10 mouse cellular contexts compared by ENCODE assay signal in genomic region chr9:117859580-117860045, GRCm38 (mm10).
DNase-seq lines count a peak whose midpoint lies in the region; ATAC-seq and TF ChIP-seq lines count a peak whose summit lies in the region.
"Had no signal": no experiment of that assay in that cellular context is flagged by ENCODE, and none has a peak within 500 bp of the region (broad histone marks: within the 10 kb centered on the region; RNA-seq: fewer than 3 reads in every experiment).

No protein-coding gene starts in this region.

- H3K4me3 ChIP-seq in forebrain, postnatal 0 days (ENCODE audit: low read depth, low read length): no peak overlapping the region
- H3K4me3 ChIP-seq in forebrain, embryonic 11.5 days (ENCODE audit: low read depth, low read length): no peak overlapping the region
- no peak overlapping the region for H3K4me3 ChIP-seq in liver, embryonic 12.5 days
- H3K4me3 ChIP-seq in forebrain, embryonic 12.5 days (replicated peaks): no peak overlapping the region
- H3K4me3 ChIP-seq: limb, embryonic 15.5 days had no signal

- H3K9me3 ChIP-seq in forebrain, postnatal 0 days (ENCODE audit: low read length): no peaks in the 10 kb centered on the region
- no peaks in the 10 kb centered on the region for H3K9me3 ChIP-seq in forebrain, embryonic 11.5 days (ENCODE audit: control insufficient read depth, low read length)
- H3K9me3 ChIP-seq in liver, embryonic 12.5 days (replicated peaks): 0 out of 2 replicates have a peak, but pooled peaks cover 6% of the 10 kb centered on the region
- no peaks in the 10 kb centered on the region for H3K9me3 ChIP-seq in forebrain, embryonic 12.5 days
- H3K9me3 ChIP-seq: limb, embryonic 15.5 days had no signal

- H3K4me2 ChIP-seq in forebrain, postnatal 0 days (ENCODE audit: low read depth): no peak overlapping the region
- no peak overlapping the region for H3K4me2 ChIP-seq in forebrain, embryonic 11.5 days (ENCODE audit: low read depth, low read length, severe bottlenecking)
- no peak overlapping the region for H3K4me2 ChIP-seq in liver, embryonic 12.5 days
- H3K4me2 ChIP-seq in forebrain, embryonic 12.5 days: no peak overlapping the region
- H3K4me2 ChIP-seq: limb, embryonic 15.5 days had no signal

- no peaks in the 10 kb centered on the region for H3K36me3 ChIP-seq in forebrain, postnatal 0 days (ENCODE audit: insufficient read depth)
- H3K36me3 ChIP-seq in forebrain, embryonic 11.5 days (ENCODE audit: control insufficient read depth, insufficient read depth, low read length): no peaks in the 10 kb centered on the region
- H3K36me3 ChIP-seq in liver, embryonic 12.5 days: no peaks in the 10 kb centered on the region
- H3K36me3 ChIP-seq in forebrain, embryonic 12.5 days (replicated peaks): no peaks in the 10 kb centered on the region
- H3K36me3 ChIP-seq: limb, embryonic 15.5 days had no signal

- 70% methylated on average over 16 of the region's 16 CpGs for WGBS in forebrain, postnatal 0 days
- 87% methylated on average over 16 of the region's 16 CpGs for WGBS in forebrain, embryonic 11.5 days
- 26% methylated on average over 16 of the region's 16 CpGs for WGBS in liver, embryonic 12.5 days (ENCODE audit: insufficient replicate concordance)
- WGBS in forebrain, embryonic 12.5 days: 87% methylated on average over 16 of the region's 16 CpGs

- no peak overlapping the region for H3K9ac ChIP-seq in forebrain, postnatal 0 days
- H3K9ac ChIP-seq in forebrain, embryonic 11.5 days (ENCODE audit: low read length): no peak overlapping the region
- no peak overlapping the region for H3K9ac ChIP-seq in liver, embryonic 12.5 days
- H3K9ac ChIP-seq in forebrain, embryonic 12.5 days: no peak overlapping the region
- H3K9ac ChIP-seq: limb, embryonic 15.5 days had no signal

- DNase-seq in forebrain, postnatal 0 days: no peak
- DNase-seq in forebrain, embryonic 11.5 days (ENCODE audit: low spot score): no peak
- peak; percentile 4 for DNase-seq in kidney, adult 18-20 months
- peak; percentile 78 for DNase-seq in lung, postnatal 36 days
- no peak for DNase-seq in ovary, postnatal 14 days (ENCODE audit: low spot score)
- DNase-seq in heart, adult 9 months (ENCODE audit: low spot score in 2 of 2): no peak
- DNase-seq: cerebellum, postnatal 25 days had no signal

- no peaks in the 10 kb centered on the region for H3K27me3 ChIP-seq in forebrain, postnatal 0 days (ENCODE audit: insufficient read depth, low read length)
- H3K27me3 ChIP-seq in forebrain, embryonic 11.5 days (ENCODE audit: control insufficient read depth, insufficient read depth, low read length): no peaks in the 10 kb centered on the region
- H3K27me3 ChIP-seq in liver, embryonic 12.5 days (replicated peaks): no peaks in the 10 kb centered on the region
- H3K27me3 ChIP-seq in forebrain, embryonic 12.5 days: no peaks in the 10 kb centered on the region
- H3K27me3 ChIP-seq: limb, embryonic 15.5 days had no signal

- peak; percentile 47; the same call in 1 of the 2 replicates for ATAC-seq in forebrain, postnatal 0 days
- no peak for ATAC-seq in forebrain, embryonic 11.5 days (replicated peaks; ENCODE audit: low FRiP score)
- peak; percentile 49; the same call in 1 of the 2 replicates for ATAC-seq in liver, embryonic 12.5 days
- no peak for ATAC-seq in forebrain, embryonic 12.5 days (ENCODE audit: low FRiP score)

- H3K27ac ChIP-seq in forebrain, postnatal 0 days (ENCODE audit: low read depth, low read length): no peak overlapping the region
- no peak overlapping the region for H3K27ac ChIP-seq in forebrain, embryonic 11.5 days (ENCODE audit: low read depth, low read length)
- no peak overlapping the region for H3K27ac ChIP-seq in liver, embryonic 12.5 days
- no peak overlapping the region for H3K27ac ChIP-seq in forebrain, embryonic 12.5 days
- H3K27ac ChIP-seq: limb, embryonic 15.5 days had no signal

- no peaks in the 10 kb centered on the region for H3K4me1 ChIP-seq in forebrain, postnatal 0 days (ENCODE audit: insufficient read depth)
- H3K4me1 ChIP-seq in forebrain, embryonic 11.5 days (replicated peaks; ENCODE audit: control insufficient read depth, insufficient read depth, low read length): no peaks in the 10 kb centered on the region
- no peaks in the 10 kb centered on the region for H3K4me1 ChIP-seq in liver, embryonic 12.5 days
- no peaks in the 10 kb centered on the region for H3K4me1 ChIP-seq in forebrain, embryonic 12.5 days
- H3K4me1 ChIP-seq: limb, embryonic 15.5 days had no signal

- no peak for TF ChIP-seq CTCF in forebrain, postnatal 0 days (IDR thresholded peaks at IDR 0.05; ENCODE audit: low read depth)

Comparison
In these comparisons a context has a peak if more than half of its experiments do, and no peak if none do; other contexts are left out.
1. ATAC-seq: peak in forebrain, postnatal 0 days (single experiment) and liver, embryonic 12.5 days (single experiment); none in forebrain, embryonic 11.5 days (single experiment) and forebrain, embryonic 12.5 days (single experiment).
2. DNase-seq: peak in kidney, adult 18-20 months (single experiment) and lung, postnatal 36 days (single experiment); none in forebrain, postnatal 0 days (single experiment), forebrain, embryonic 11.5 days (single experiment), ovary, postnatal 14 days (single experiment) and heart, adult 9 months (0 of 2).